Mouse (Mus musculus): Measurements from ENCODE around the gene Cenpx.

GRCm38 (mm10) chr11:120695184-120695583, 18.4 kb downstream of the Cenpx start:
- TF ChIP-seq POLR2A (IDR thresholded peaks at IDR 0.05; ENCODE audit: low read depth, low read length) (no peak), CTCF (conservative IDR thresholded peaks at IDR 0.05; ENCODE audit: insufficient read depth, insufficient read length, low read depth, low read length) (no peak)

All from kidney, adult 2 months (tissue).